Mouse (Mus musculus) ES-Bruce4 (cell line): Measurements from ENCODE around the gene Sostdc1.

Experiments used
- CTCF ChIP-seq: IDR thresholded peaks from one replicate; pipeline ENCODE4 v1.8.1; 2011; ENCODE audit warnings: low read depth, low read length
- POLR2A ChIP-seq: IDR thresholded peaks from one replicate; pipeline ENCODE4 v1.8.1; 2011; ENCODE audit warnings: low read length; ENCODE audit not compliant: insufficient read depth

DNA sequence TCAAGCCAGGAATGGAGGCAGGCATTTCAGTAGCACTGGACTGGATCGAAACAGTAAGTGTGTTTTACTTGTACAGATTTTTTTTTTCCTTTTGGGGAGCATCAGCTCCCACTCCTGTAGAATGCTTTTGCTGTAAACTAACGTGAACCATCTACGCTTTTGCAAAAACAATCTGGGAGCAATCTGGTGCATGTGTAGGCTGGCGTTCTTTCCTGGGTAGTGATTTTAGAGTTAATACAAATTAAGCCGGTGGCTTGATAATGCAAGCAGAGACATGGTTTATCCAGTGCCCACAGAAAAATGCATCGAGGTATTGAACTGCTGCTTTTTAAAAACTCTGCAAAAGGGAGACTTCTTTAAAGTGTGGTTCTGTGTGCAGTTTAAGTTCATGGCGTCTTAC, 507 bp downstream of the Sostdc1 start:
- no peak for TF ChIP-seq CTCF
- no peak for TF ChIP-seq POLR2A
